Mouse (Mus musculus) hindbrain, embryonic 15.5 days (tissue): ENCODE data around the gene Gm45808. TPM values are rescaled to one million over a fixed set of nuclear protein-coding genes. Genes with fewer than 3 reads are reported as not detected.
A peak's percentile ranks its signal among the peaks of the same experiment; 100 is the strongest.

Source experiments
- ATAC-seq: fragments of 200-750 bp; cut with Nextera tagmentation; 2 replicates; pipeline ENCODE4 v1.8.0; 2017; ENCODE audit warnings: low read depth, moderate number of reproducible peaks, moderate TSS enrichment; ENCODE audit not compliant: low FRiP score
- H3K27ac ChIP-seq: fragments of 300-500 bp; sonication (generic); replicated peaks from 2 replicates; pipeline ENCODE4 v1.5.1; 2015; ENCODE audit warnings: mild to moderate bottlenecking, inconsistent platforms
- H3K27me3 ChIP-seq: fragments of 300-500 bp; sonication (generic); 2 replicates; pipeline ENCODE4 v1.6.1; 2015; ENCODE audit warnings: control low read depth, inconsistent platforms
- H3K36me3 ChIP-seq: fragments of 300-500 bp; sonication (generic); 2 replicates; pipeline ENCODE4 v1.6.1; 2015; ENCODE audit warnings: control low read depth, inconsistent platforms
- H3K4me1 ChIP-seq: fragments of 300-500 bp; sonication (generic); replicated peaks from 2 replicates; pipeline ENCODE4 v1.6.1; 2015; ENCODE audit warnings: control low read depth, inconsistent platforms
- H3K4me2 ChIP-seq: fragments of 300-500 bp; sonication (generic); 2 replicates; pipeline ENCODE4 v1.6.1; 2015; ENCODE audit warnings: moderate library complexity, mild to moderate bottlenecking, inconsistent platforms
- H3K4me3 ChIP-seq: fragments of 300-500 bp; sonication (generic); 2 replicates; pipeline ENCODE4 v1.5.1; 2015; ENCODE audit warnings: mild to moderate bottlenecking, inconsistent platforms
- H3K9ac ChIP-seq: fragments of 300-500 bp; sonication (generic); 2 replicates; pipeline ENCODE4 v1.6.1; 2015; ENCODE audit warnings: inconsistent platforms
- H3K9me3 ChIP-seq: fragments of 300-500 bp; sonication (generic); 2 replicates; pipeline ENCODE4 v1.6.1; 2016; ENCODE audit warnings: control low read depth, inconsistent platforms
- WGBS: fragments of 180-500 bp; shearing (Covaris S2); methylation state at CpG from one replicate; pipeline ENCODE4 v1.1.7; 2015; 5-methylcytosine and 5-hydroxymethylcytosine counted together
- polyA plus RNA-seq: library from polyadenylated mRNA; unstranded; fragments of >200 nt; fragmentation: Nextera tagmentation; extraction: Ambion mirVana; gene quantifications from 2 replicates; pipeline ENCODE4 v1.2.1, GENCODE M21; 2015

Gm45808 gene
- polyA plus RNA-seq, 1 experiment from 2014 or later: not detected

- peak overlapping the region; percentile 95; the same call in 1 of the 2 replicates for H3K27ac ChIP-seq
- H3K4me3 ChIP-seq: no peak overlapping the region
- no peak overlapping the region for H3K9ac ChIP-seq
- 77% methylated on average over 13 of the region's 13 CpGs for WGBS
- no peaks in the 10 kb centered on the region for H3K27me3 ChIP-seq
- peaks cover 31% of the 10 kb centered on the region for H3K36me3 ChIP-seq
- no peak overlapping the region for H3K4me2 ChIP-seq
- no peaks in the 10 kb centered on the region for H3K9me3 ChIP-seq
- peaks cover 36% of the 10 kb centered on the region for H3K4me1 ChIP-seq
- ATAC-seq: no peak
Measured at GRCm38 (mm10) chr7:45455932-45456696, 30.5 kb downstream of the Gm45808 start.

GRCm38 (mm10) chr7:45454971-45455370 is 31.6 kb downstream of the Gm45808 start:
- no peak overlapping the region for H3K9ac ChIP-seq
- H3K27ac ChIP-seq: no peak overlapping the region
- 91% methylated on average over 15 of the region's 15 CpGs for WGBS
- H3K36me3 ChIP-seq: peaks cover 34% of the 10 kb centered on the region
- peaks cover 24% of the 10 kb centered on the region for H3K4me1 ChIP-seq
- no peaks in the 10 kb centered on the region for H3K9me3 ChIP-seq
- H3K27me3 ChIP-seq: no peaks in the 10 kb centered on the region
- no peak overlapping the region for H3K4me2 ChIP-seq
- H3K4me3 ChIP-seq: no peak overlapping the region
- no peak for ATAC-seq

GRCm38 (mm10) chr7:45451344-45451982 is 35.1 kb downstream of the Gm45808 start:
- Histone ChIP-seq H3K27ac (no peak overlapping the region), H3K4me1 (0 out of 2 replicates have a peak, but pooled peaks cover 4% of the 10 kb centered on the region), H3K9me3 (no peaks in the 10 kb centered on the region), H3K9ac (no peak overlapping the region), H3K36me3 (peaks cover 29% of the 10 kb centered on the region), H3K4me3 (peak overlapping the region; percentile 3; the same call in 1 of the 2 replicates), H3K27me3 (no peaks in the 10 kb centered on the region), H3K4me2 (0 out of 2 replicates have a peak overlapping the region, but pooled peaks have one; percentile 7)
- peak; percentile 70 for ATAC-seq
- 52% methylated on average over 23 of the region's 23 CpGs for WGBS

GRCm38 (mm10) chr7:45449974-45450373 is 36.6 kb downstream of the Gm45808 start:
- WGBS: 95% methylated on average over 1 of the region's 1 CpGs
- H3K9me3 ChIP-seq: no peaks in the 10 kb centered on the region
- H3K4me1 ChIP-seq: no peaks in the 10 kb centered on the region
- H3K4me2 ChIP-seq: no peak overlapping the region
- no peak overlapping the region for H3K9ac ChIP-seq
- ATAC-seq: no peak
- H3K27ac ChIP-seq: no peak overlapping the region
- H3K36me3 ChIP-seq: peaks cover 29% of the 10 kb centered on the region
- no peak overlapping the region for H3K4me3 ChIP-seq
- H3K27me3 ChIP-seq: no peaks in the 10 kb centered on the region

GRCm38 (mm10) chr7:45447325-45447990 is 39.2 kb downstream of the Gm45808 start:
- Histone ChIP-seq H3K4me3 (no peak overlapping the region), H3K27ac (no peak overlapping the region), H3K4me1 (no peaks in the 10 kb centered on the region), H3K36me3 (peaks cover 23% of the 10 kb centered on the region), H3K27me3 (no peaks in the 10 kb centered on the region), H3K9me3 (no peaks in the 10 kb centered on the region), H3K9ac (no peak overlapping the region), H3K4me2 (no peak overlapping the region)
- WGBS: 41% methylated on average over 11 of the region's 11 CpGs
- no peak for ATAC-seq

GRCm38 (mm10) chr7:45446589-45446988 is 40.0 kb downstream of the Gm45808 start:
- Histone ChIP-seq H3K27ac (no peak overlapping the region), H3K9me3 (no peaks in the 10 kb centered on the region), H3K27me3 (no peaks in the 10 kb centered on the region), H3K4me2 (no peak overlapping the region), H3K4me1 (no peaks in the 10 kb centered on the region), H3K4me3 (no peak overlapping the region), H3K36me3 (peaks cover 20% of the 10 kb centered on the region), H3K9ac (no peak overlapping the region)
- no peak for ATAC-seq

- no peaks in the 10 kb centered on the region for H3K27me3 ChIP-seq
- WGBS: 91% methylated on average over 22 of the region's 22 CpGs
- no peak overlapping the region for H3K4me3 ChIP-seq
- H3K9ac ChIP-seq: no peak overlapping the region
- H3K36me3 ChIP-seq: peaks cover 24% of the 10 kb centered on the region
- no peaks in the 10 kb centered on the region for H3K9me3 ChIP-seq
- H3K4me1 ChIP-seq: no peaks in the 10 kb centered on the region
- no peak overlapping the region for H3K27ac ChIP-seq
- no peak for ATAC-seq
- no peak overlapping the region for H3K4me2 ChIP-seq
Measured at GRCm38 (mm10) chr7:45443526-45444420, 42.8 kb downstream of the Gm45808 start.

GRCm38 (mm10) chr7:45437521-45438276 is 48.9 kb downstream of the Gm45808 start, which contains the start of gene Ruvbl2:
TSS of gene Ruvbl2 (minus strand) at chr7:45438096.
- Histone ChIP-seq H3K4me3 (no peak within 1 kb of the TSS), H3K4me1 (peaks cover 40% of the 10 kb centered on the region), H3K9me3 (no peaks in the 10 kb centered on the region), H3K36me3 (peaks cover 8% of the 10 kb centered on the region; the same call in 1 of the 2 replicates), H3K9ac (no peak within 1 kb of the TSS), H3K27me3 (no peaks in the 10 kb centered on the region), H3K4me2 (peak within 1 kb of the TSS; percentile 31), H3K27ac (no peak within 1 kb of the TSS)
- 31% methylated on average over 19 of the region's 19 CpGs for WGBS
- ATAC-seq: no peak

GRCm38 (mm10) chr7:45437046-45437445 is 49.6 kb downstream of the Gm45808 start:
- no peak for ATAC-seq
- no peak overlapping the region for H3K4me3 ChIP-seq
- no peaks in the 10 kb centered on the region for H3K9me3 ChIP-seq
- no peak overlapping the region for H3K9ac ChIP-seq
- H3K27ac ChIP-seq: no peak overlapping the region
- peak overlapping the region; percentile 26; the same call in 1 of the 2 replicates for H3K4me2 ChIP-seq
- H3K4me1 ChIP-seq: peaks cover 43% of the 10 kb centered on the region
- no peaks in the 10 kb centered on the region for H3K27me3 ChIP-seq
- 34% methylated on average over 6 of the region's 6 CpGs for WGBS
- H3K36me3 ChIP-seq: peaks cover 8% of the 10 kb centered on the region; the same call in 1 of the 2 replicates

GRCm38 (mm10) chr7:45436444-45436843 is 50.2 kb downstream of the Gm45808 start:
- Histone ChIP-seq H3K9me3 (no peaks in the 10 kb centered on the region), H3K27me3 (no peaks in the 10 kb centered on the region), H3K4me2 (peak overlapping the region; percentile 77; the same call in 1 of the 2 replicates), H3K36me3 (peaks cover 8% of the 10 kb centered on the region; the same call in 1 of the 2 replicates), H3K4me1 (peaks cover 43% of the 10 kb centered on the region), H3K4me3 (no peak overlapping the region), H3K27ac (no peak overlapping the region), H3K9ac (no peak overlapping the region)
- WGBS: 94% methylated on average over 5 of the region's 5 CpGs
- ATAC-seq: no peak
